ENCODE assay signal across 9 mouse cellular contexts in genomic region chr4:62263133-62263844, GRCm38 (mm10). TPM values are rescaled to one million over a fixed set of nuclear protein-coding genes. Genes with fewer than 3 reads are reported as not detected.
DNase-seq lines count a peak whose midpoint lies in the region; ATAC-seq and TF ChIP-seq lines count a peak whose summit lies in the region.
"Had no signal": no experiment of that assay in that cellular context is flagged by ENCODE, and none has a peak within 500 bp of the region (broad histone marks: within the 10 kb centered on the region; RNA-seq: fewer than 3 reads in every experiment).

No protein-coding gene starts in this region.

- intact Hi-C loops in gastrocnemius, adult 2 months (cut with DNase I) = no loop called here

- no peak overlapping the region for H3K9ac ChIP-seq in neural tube, embryonic 11.5 days (ENCODE audit: low read length)
- no peak overlapping the region for H3K9ac ChIP-seq in neural tube, embryonic 15.5 days (replicated peaks)
- no peak overlapping the region for H3K9ac ChIP-seq in embryonic facial prominence, embryonic 11.5 days (replicated peaks; ENCODE audit: low read length)

- DNase-seq in gastrocnemius, adult 2 months = peak; percentile 44
- no peak for DNase-seq in gastrocnemius, postnatal 10 days
- DNase-seq in neural tube, embryonic 11.5 days (ENCODE audit: low spot score) = peak; percentile 17
- DNase-seq in embryonic facial prominence, embryonic 11.5 days (ENCODE audit: low spot score) = peak; percentile 53
- peak; percentile 74 for DNase-seq in retina, embryonic 14.5 days (ENCODE audit: low spot score)
- no peak for DNase-seq in urinary bladder, adult 2 months (ENCODE audit: low spot score)

- no peaks in the 10 kb centered on the region for H3K36me3 ChIP-seq in neural tube, embryonic 11.5 days (ENCODE audit: control insufficient read depth, insufficient read depth, low read length)
- H3K36me3 ChIP-seq in neural tube, embryonic 15.5 days = no peaks in the 10 kb centered on the region
- H3K36me3 ChIP-seq in embryonic facial prominence, embryonic 11.5 days (replicated peaks; ENCODE audit: control insufficient read depth, insufficient read depth, low read depth, low read length) = no peaks in the 10 kb centered on the region

- no peaks in the 10 kb centered on the region for H3K9me3 ChIP-seq in neural tube, embryonic 11.5 days (ENCODE audit: control insufficient read depth, low read length)
- H3K9me3 ChIP-seq in neural tube, embryonic 15.5 days (replicated peaks) = no peaks in the 10 kb centered on the region
- no peaks in the 10 kb centered on the region for H3K9me3 ChIP-seq in embryonic facial prominence, embryonic 11.5 days (replicated peaks; ENCODE audit: control insufficient read depth, low read length)

- H3K4me1 ChIP-seq in neural tube, embryonic 11.5 days (ENCODE audit: control insufficient read depth, insufficient read depth, low read length) = no peaks in the 10 kb centered on the region
- H3K4me1 ChIP-seq in neural tube, embryonic 15.5 days = 0 out of 2 replicates have a peak, but pooled peaks cover 2% of the 10 kb centered on the region
- no peaks in the 10 kb centered on the region for H3K4me1 ChIP-seq in embryonic facial prominence, embryonic 11.5 days (ENCODE audit: control insufficient read depth, insufficient read depth, low read length)

- no peak overlapping the region for H3K4me2 ChIP-seq in neural tube, embryonic 11.5 days (ENCODE audit: low read depth)
- H3K4me2 ChIP-seq in neural tube, embryonic 15.5 days = no peak overlapping the region
- H3K4me2 ChIP-seq in embryonic facial prominence, embryonic 11.5 days (ENCODE audit: low read depth, low read length) = no peak overlapping the region

- no peaks in the 10 kb centered on the region for H3K27me3 ChIP-seq in neural tube, embryonic 11.5 days (ENCODE audit: control insufficient read depth, insufficient read depth, low read length)
- no peaks in the 10 kb centered on the region for H3K27me3 ChIP-seq in neural tube, embryonic 15.5 days (replicated peaks)
- no peaks in the 10 kb centered on the region for H3K27me3 ChIP-seq in embryonic facial prominence, embryonic 11.5 days (ENCODE audit: control insufficient read depth, insufficient read depth, low read length)

- no peak overlapping the region; the same call in 1 of the 2 replicates for H3K27ac ChIP-seq in gastrocnemius, adult 2 months
- H3K27ac ChIP-seq in neural tube, embryonic 11.5 days (ENCODE audit: low read depth, low read length) = no peak overlapping the region
- no peak overlapping the region for H3K27ac ChIP-seq in neural tube, embryonic 15.5 days (replicated peaks)
- no peak overlapping the region for H3K27ac ChIP-seq in embryonic facial prominence, embryonic 11.5 days (replicated peaks; ENCODE audit: low read depth, low read length)

- peak; percentile 27; the same call in 1 of the 2 replicates for ATAC-seq in neural tube, embryonic 11.5 days (ENCODE audit: insufficient read depth, low FRiP score, low TSS enrichment)
- ATAC-seq in neural tube, embryonic 15.5 days (ENCODE audit: low FRiP score) = no peak
- no peak for ATAC-seq in embryonic facial prominence, embryonic 11.5 days (replicated peaks; ENCODE audit: insufficient number of reproducible peaks, low FRiP score, low TSS enrichment, low read depth)
- ATAC-seq in erythroid progenitor cell, adult 5-6 weeks (replicated peaks; ENCODE audit: low FRiP score, poor library complexity, severe bottlenecking) = no peak

- H3K4me3 ChIP-seq in gastrocnemius, adult 2 months = no peak overlapping the region
- no peak overlapping the region for H3K4me3 ChIP-seq in neural tube, embryonic 11.5 days (ENCODE audit: low read depth, low read length)
- H3K4me3 ChIP-seq in neural tube, embryonic 15.5 days (replicated peaks) = no peak overlapping the region
- no peak overlapping the region for H3K4me3 ChIP-seq in embryonic facial prominence, embryonic 11.5 days (ENCODE audit: low read depth, low read length)
- H3K4me3 ChIP-seq: myocyte had no signal

- 46% methylated on average over 7 of the region's 7 CpGs for WGBS in neural tube, embryonic 11.5 days
- 30% methylated on average over 7 of the region's 7 CpGs for WGBS in neural tube, embryonic 15.5 days
- 49% methylated on average over 7 of the region's 7 CpGs for WGBS in embryonic facial prominence, embryonic 11.5 days

- peak; percentile 52 for TF ChIP-seq CTCF in gastrocnemius, adult 2 months (IDR thresholded peaks at IDR 0.05)

RNA-seq across cellular contexts. Expression of gene Slc31a2, which starts 0.9 kb away (rescaled TPM):
- total RNA-seq in gastrocnemius, adult 2 months (2021) = 1 to 10 TPM; 5.8 to 8.9 TPM
- 1 to 10 TPM; 6.6 to 9.2 TPM for total RNA-seq in gastrocnemius, postnatal 10 days (2021)
- polyA plus RNA-seq in neural tube, embryonic 11.5 days (2014; fragmentation: Nextera tagmentation; extraction: Ambion mirVana) = 13.0 and 17.2 TPM in 2 replicates
- polyA plus RNA-seq in neural tube, embryonic 15.5 days (2015; fragmentation: Nextera tagmentation; extraction: Ambion mirVana) = 15.9 and 18.0 TPM in 2 replicates
- polyA plus RNA-seq in embryonic facial prominence, embryonic 11.5 days (2014; fragmentation: Nextera tagmentation; extraction: Ambion mirVana) = 7.9 and 10.6 TPM in 2 replicates
- 6.5 and 9.6 TPM in 2 replicates for total RNA-seq in erythroid progenitor cell, adult 5-6 weeks (2015; ENCODE audit: low replicate concordance)
- total RNA-seq in erythroid progenitor cell, adult 5-6 weeks (2017; ENCODE audit: low replicate concordance) = 3.0 and 3.2 TPM in 2 replicates
- polyA plus RNA-seq in urinary bladder, adult 2 months (2012; rRNA removed) = 26.4 and 27.9 TPM in 2 replicates

RNA-seq across cellular contexts. Expression of gene Zfp37, which starts 32.4 kb away (rescaled TPM):
- 1 to 10 TPM; 1.2 to 1.3 TPM for total RNA-seq in gastrocnemius, adult 2 months (2021)
- 1 to 10 TPM; 3.0 to 3.3 TPM for total RNA-seq in gastrocnemius, postnatal 10 days (2021)
- polyA plus RNA-seq in neural tube, embryonic 11.5 days (2014; fragmentation: Nextera tagmentation; extraction: Ambion mirVana) = 28.6 and 29.4 TPM in 2 replicates
- polyA plus RNA-seq in neural tube, embryonic 15.5 days (2015; fragmentation: Nextera tagmentation; extraction: Ambion mirVana) = 23.2 and 25.9 TPM in 2 replicates
- 25.6 and 28.3 TPM in 2 replicates for polyA plus RNA-seq in embryonic facial prominence, embryonic 11.5 days (2014; fragmentation: Nextera tagmentation; extraction: Ambion mirVana)
- total RNA-seq in erythroid progenitor cell, adult 5-6 weeks (2015; ENCODE audit: low replicate concordance) = not detected in 2 replicates
- 0.98 and 2.2 TPM in 2 replicates for total RNA-seq in erythroid progenitor cell, adult 5-6 weeks (2017; ENCODE audit: low replicate concordance)
- 5.8 and 6.1 TPM in 2 replicates for polyA plus RNA-seq in urinary bladder, adult 2 months (2012; rRNA removed)

Comparison
In these comparisons a context has a peak if more than half of its experiments do, and no peak if none do; other contexts are left out.
1. DNase-seq: peak in gastrocnemius, adult 2 months (single experiment), neural tube, embryonic 11.5 days (single experiment), embryonic facial prominence, embryonic 11.5 days (single experiment) and retina, embryonic 14.5 days (single experiment); none in gastrocnemius, postnatal 10 days (single experiment) and urinary bladder, adult 2 months (single experiment).